Mouse (Mus musculus) intestine, postnatal 0 days (tissue): ENCODE results near the gene Tgm4. TPM values are rescaled to one million over a fixed set of nuclear protein-coding genes. Genes with fewer than 3 reads are reported as not detected.

ENCODE experiments used
- ATAC-seq: fragments of 200-750 bp; cut with Nextera tagmentation; 2 replicates; pipeline ENCODE4 v1.8.0; 2017; ENCODE audit warnings: mild to moderate bottlenecking, moderate TSS enrichment, moderate library complexity
- H3K27ac ChIP-seq: fragments of 300-500 bp; sonication (generic); 2 replicates; pipeline ENCODE4 v1.5.1; 2014; ENCODE audit warnings: mild to moderate bottlenecking, low read depth, low read length, moderate library complexity
- H3K27me3 ChIP-seq: fragments of 300-500 bp; sonication (generic); replicated peaks from 2 replicates; pipeline ENCODE4 v1.6.1; 2014; ENCODE audit warnings: low read length, mixed read lengths; ENCODE audit not compliant: control insufficient read depth, insufficient read depth
- H3K36me3 ChIP-seq: fragments of 300-500 bp; sonication (generic); 2 replicates; pipeline ENCODE4 v1.6.1; 2014; ENCODE audit warnings: mild to moderate bottlenecking, moderate library complexity; ENCODE audit not compliant: control insufficient read depth, insufficient read depth
- H3K4me1 ChIP-seq: fragments of 300-500 bp; sonication (generic); replicated peaks from 2 replicates; pipeline ENCODE4 v1.6.1; 2014; ENCODE audit warnings: antibody characterized with exemption, low read length, mixed read lengths; ENCODE audit not compliant: control insufficient read depth, insufficient read depth
- H3K4me2 ChIP-seq: fragments of 300-500 bp; sonication (generic); replicated peaks from 2 replicates; pipeline ENCODE4 v1.6.1; 2014; ENCODE audit warnings: low read depth, mild to moderate bottlenecking, moderate library complexity
- H3K4me3 ChIP-seq: fragments of 300-500 bp; sonication (generic); 2 replicates; pipeline ENCODE4 v1.5.1; 2014; ENCODE audit warnings: low read depth, low read length
- H3K9ac ChIP-seq: fragments of 300-500 bp; sonication (generic); 2 replicates; pipeline ENCODE4 v1.6.1; 2014; ENCODE audit warnings: mild to moderate bottlenecking, low read depth, low read length
- H3K9me3 ChIP-seq: fragments of 300-500 bp; sonication (generic); 2 replicates; pipeline ENCODE4 v1.6.1; 2016; ENCODE audit warnings: mixed run types; ENCODE audit not compliant: control insufficient read depth
- CTCF ChIP-seq: sonication (generic); IDR thresholded peaks from 2 replicates; pipeline ENCODE4 v1.5.1; 2016; ENCODE audit warnings: low read depth, mild to moderate bottlenecking, control low read depth, antibody characterized with exemption, moderate library complexity
- WGBS: fragments of 180-500 bp; shearing (Covaris S2); extraction: QIAGEN DNeasy Blood & Tissue Kit; methylation state at CpG from one replicate; pipeline ENCODE4 v1.1.7; 2014; 5-methylcytosine and 5-hydroxymethylcytosine counted together
- polyA plus RNA-seq: library from polyadenylated mRNA; unstranded; fragments of >200 nt; fragmentation: Nextera tagmentation; extraction: Ambion mirVana; gene quantifications from 2 replicates; pipeline ENCODE4 v1.2.1, GENCODE M21; 2015

The Tgm4 gene
- polyA plus RNA-seq, 1 experiment from 2014 or later = not detected

DNA sequence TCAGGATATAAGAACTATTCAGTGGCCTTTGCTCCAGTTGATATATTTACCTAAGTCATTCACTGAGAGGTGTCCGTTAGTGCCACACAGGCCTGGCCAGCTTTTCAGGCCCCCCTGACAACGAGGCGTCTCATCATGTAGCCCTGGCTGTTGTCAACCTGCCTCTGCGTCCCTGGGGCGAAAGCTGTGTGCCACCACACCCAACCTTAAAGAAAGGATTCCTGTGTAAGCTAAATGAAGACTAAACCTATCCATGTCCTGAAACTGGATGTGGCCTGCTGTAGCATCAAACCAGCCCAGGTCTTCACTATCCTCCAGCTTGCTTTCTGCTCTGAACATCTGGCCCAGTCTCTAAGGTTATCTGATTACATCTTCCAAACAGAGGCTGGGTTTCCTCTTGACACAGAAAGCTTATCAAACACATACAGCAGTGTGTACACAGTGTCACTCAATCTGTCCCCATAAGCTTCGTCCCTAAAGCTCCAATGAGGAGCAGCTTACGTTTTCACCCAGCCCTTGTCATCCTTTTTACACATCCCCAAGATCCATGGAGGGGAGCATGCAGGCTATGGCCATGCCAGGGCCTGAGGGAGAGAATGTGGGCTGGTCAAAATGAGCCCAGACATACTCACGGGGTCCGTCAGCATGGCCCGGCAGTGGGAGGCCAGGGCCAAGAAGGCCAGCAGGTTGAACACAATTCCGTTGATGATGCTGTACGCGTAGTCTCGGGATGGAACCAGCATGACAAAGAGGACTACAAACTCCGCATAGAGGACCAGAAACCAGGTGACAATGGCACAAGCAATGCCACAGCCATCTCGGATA lies 65.3 kb downstream of the Tgm4 start:
- Histone ChIP-seq H3K9ac (no peak overlapping the region), H3K36me3 (peaks cover 66% of the 10 kb centered on the region), H3K4me2 (no peak overlapping the region), H3K4me1 (no peaks in the 10 kb centered on the region), H3K27me3 (no peaks in the 10 kb centered on the region), H3K9me3 (no peaks in the 10 kb centered on the region), H3K4me3 (no peak overlapping the region), H3K27ac (no peak overlapping the region)
- WGBS = 91% methylated on average over 16 of the region's 16 CpGs
- ATAC-seq = no peak
- no peak for TF ChIP-seq CTCF

GRCm38 (mm10) chr9:123103425-123103824 lies 68.9 kb downstream of the Tgm4 start:
- no peaks in the 10 kb centered on the region for H3K27me3 ChIP-seq
- no peak overlapping the region for H3K27ac ChIP-seq
- H3K4me3 ChIP-seq = no peak overlapping the region
- no peaks in the 10 kb centered on the region for H3K9me3 ChIP-seq
- no peak for TF ChIP-seq CTCF
- no peak for ATAC-seq
- H3K9ac ChIP-seq = no peak overlapping the region
- peaks cover 42% of the 10 kb centered on the region for H3K36me3 ChIP-seq
- H3K4me2 ChIP-seq = no peak overlapping the region
- H3K4me1 ChIP-seq = no peaks in the 10 kb centered on the region

DNA sequence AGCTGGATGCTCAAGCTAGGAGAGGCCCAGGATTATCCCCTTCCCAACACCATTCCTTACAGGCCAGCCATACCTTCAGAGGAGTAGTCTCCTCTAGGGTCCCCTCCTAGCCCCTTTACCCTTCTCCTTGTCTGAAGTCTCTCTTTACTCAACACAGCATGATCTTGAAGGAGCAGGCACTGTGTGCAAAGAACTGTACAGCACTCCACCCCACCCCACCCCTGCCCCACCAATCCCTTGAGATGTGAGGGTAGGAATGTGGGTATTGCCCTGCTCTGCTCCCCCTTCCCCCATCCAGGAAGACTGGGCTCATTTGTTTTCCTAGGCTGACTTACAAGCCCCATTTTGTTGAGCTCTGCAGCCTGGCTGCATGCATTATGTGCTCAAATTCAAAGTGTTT lies 69.8 kb downstream of the Tgm4 start:
- TF ChIP-seq CTCF = no peak
- Histone ChIP-seq H3K9me3 (no peaks in the 10 kb centered on the region), H3K9ac (no peak overlapping the region), H3K27me3 (no peaks in the 10 kb centered on the region), H3K27ac (no peak overlapping the region), H3K4me2 (no peak overlapping the region), H3K4me3 (no peak overlapping the region), H3K4me1 (no peaks in the 10 kb centered on the region), H3K36me3 (peaks cover 41% of the 10 kb centered on the region)
- ATAC-seq = no peak

GRCm38 (mm10) chr9:123107186-123107585 lies 72.7 kb downstream of the Tgm4 start:
- H3K4me1 ChIP-seq = 0 out of 2 replicates have a peak, but pooled peaks cover 4% of the 10 kb centered on the region
- ATAC-seq = no peak
- H3K27ac ChIP-seq = no peak overlapping the region
- WGBS = 90% methylated on average over 4 of the region's 4 CpGs
- H3K36me3 ChIP-seq = peaks cover 19% of the 10 kb centered on the region
- H3K27me3 ChIP-seq = no peaks in the 10 kb centered on the region
- H3K4me3 ChIP-seq = no peak overlapping the region
- H3K9ac ChIP-seq = no peak overlapping the region
- H3K9me3 ChIP-seq = no peaks in the 10 kb centered on the region
- no peak for TF ChIP-seq CTCF
- no peak overlapping the region for H3K4me2 ChIP-seq

DNA sequence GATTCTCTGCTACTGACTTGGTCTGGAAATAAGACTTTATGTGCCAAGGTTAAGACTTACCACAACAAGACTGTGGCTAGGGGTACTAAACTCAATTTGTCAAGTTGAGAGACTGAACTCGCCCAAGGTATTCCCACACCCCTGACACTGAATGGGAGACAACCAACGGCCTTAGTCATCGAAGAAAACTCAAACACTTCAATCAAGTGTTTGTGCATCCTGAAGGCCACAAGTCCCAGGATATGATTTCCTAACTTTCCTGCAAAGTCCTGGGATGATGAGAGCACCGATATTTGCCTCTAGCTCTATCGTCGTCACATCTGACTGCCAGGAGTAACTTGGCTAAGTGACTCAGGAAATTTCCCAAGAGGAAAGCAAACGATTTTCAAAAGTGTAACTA lies 74.7 kb downstream of the Tgm4 start:
- H3K4me2 ChIP-seq = no peak overlapping the region
- no peak for TF ChIP-seq CTCF
- H3K27ac ChIP-seq = no peak overlapping the region
- H3K9me3 ChIP-seq = no peaks in the 10 kb centered on the region
- 82% methylated on average over 7 of the region's 7 CpGs for WGBS
- 0 out of 2 replicates have a peak, but pooled peaks cover 9% of the 10 kb centered on the region for H3K4me1 ChIP-seq
- no peaks in the 10 kb centered on the region for H3K27me3 ChIP-seq
- ATAC-seq = no peak
- H3K4me3 ChIP-seq = no peak overlapping the region
- H3K36me3 ChIP-seq = peaks cover 18% of the 10 kb centered on the region
- H3K9ac ChIP-seq = no peak overlapping the region

DNA sequence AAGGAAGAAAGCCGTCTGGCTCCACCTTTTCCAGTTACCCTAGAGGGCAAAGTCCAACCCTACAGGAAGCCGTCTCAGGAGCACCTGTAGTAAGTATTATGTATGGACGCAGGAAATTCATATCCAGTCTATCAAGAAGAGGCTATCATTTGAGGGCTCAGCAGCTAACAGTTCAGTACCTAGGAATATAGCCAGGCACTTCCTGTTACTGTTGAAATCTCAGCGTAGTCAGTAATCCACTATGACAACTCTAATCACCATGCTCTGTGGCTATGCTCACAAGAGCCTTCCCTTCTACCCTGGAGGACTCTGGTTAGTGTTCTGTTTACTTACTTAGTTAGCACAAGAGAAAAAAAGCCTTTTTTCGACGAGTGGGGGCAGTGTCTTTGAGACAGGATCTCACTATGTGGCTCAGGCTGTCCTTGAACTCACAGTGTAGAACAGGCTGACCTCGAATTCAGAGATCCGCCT lies 77.3 kb downstream of the Tgm4 start:
- 25% methylated on average over 8 of the region's 8 CpGs for WGBS
- H3K4me2 ChIP-seq = peak overlapping the region; percentile 87
- peak overlapping the region; percentile 67 for H3K27ac ChIP-seq
- peak overlapping the region; percentile 91 for H3K4me3 ChIP-seq
- no peaks in the 10 kb centered on the region for H3K27me3 ChIP-seq
- 0 out of 2 replicates have a peak, but pooled peaks cover 9% of the 10 kb centered on the region for H3K4me1 ChIP-seq
- no peak overlapping the region for H3K9ac ChIP-seq
- H3K36me3 ChIP-seq = peaks cover 4% of the 10 kb centered on the region
- TF ChIP-seq CTCF = peak; percentile 27; the same call in 1 of the 2 replicates
- ATAC-seq = peak; percentile 42
- H3K9me3 ChIP-seq = no peaks in the 10 kb centered on the region
